Mouse (Mus musculus) right cerebral cortex, adult 2 months (tissue): ENCODE results near the gene Rpl21.

Source experiments
- DNase-seq, 2 experiments: peaks; one replicate each; pipeline ENCODE4 v3.0.0; 2021 to 2022; ENCODE audit warnings: low spot score in 2 of 2

Gene Rpl21

GRCm38 (mm10) chr5:146832769-146833448 is at the start of gene Rpl21:
Gene Rpl21 (plus strand): TSS chr5:146832890.
- DNase-seq = peak; percentile 94 to 98

- DNase-seq = no peak
These were observed 49.4 kb upstream of the Rpl21 start for GRCm38 (mm10) chr5:146783300-146783699.

GRCm38 (mm10) chr5:146783891-146784290 is 48.8 kb upstream of the Rpl21 start:
- no peak for DNase-seq

- no peak for DNase-seq
These were observed 46.6 kb upstream of the Rpl21 start for GRCm38 (mm10) chr5:146786123-146786522.

GRCm38 (mm10) chr5:146789413-146789812 is 43.3 kb upstream of the Rpl21 start:
- DNase-seq = no peak

GRCm38 (mm10) chr5:146790944-146791343 is 41.7 kb upstream of the Rpl21 start:
- peak; percentile 37 to 43 for DNase-seq

- no peak for DNase-seq
These were observed 40.4 kb upstream of the Rpl21 start for GRCm38 (mm10) chr5:146792140-146792791.

GRCm38 (mm10) chr5:146793630-146794083 is 39.0 kb upstream of the Rpl21 start:
- peak in 1 of 2 experiments; percentile 40 for DNase-seq

- DNase-seq = no peak
These were observed 38.4 kb upstream of the Rpl21 start for GRCm38 (mm10) chr5:146794084-146794852.

- DNase-seq = peak; percentile 95
These were observed 37.8 kb upstream of the Rpl21 start, which contains the start of gene Usp12 for GRCm38 (mm10) chr5:146794853-146795252. Gene Usp12 (minus strand): TSS chr5:146795006.

GRCm38 (mm10) chr5:146795728-146796127 is 37.0 kb upstream of the Rpl21 start:
- peak in 1 of 2 experiments; percentile 48 for DNase-seq

GRCm38 (mm10) chr5:146798031-146798430 is 34.7 kb upstream of the Rpl21 start:
- no peak for DNase-seq

GRCm38 (mm10) chr5:146806004-146806430 is 26.7 kb upstream of the Rpl21 start:
- DNase-seq = no peak

GRCm38 (mm10) chr5:146809951-146810350 is 22.7 kb upstream of the Rpl21 start:
- peak in 1 of 2 experiments; percentile 46 for DNase-seq

GRCm38 (mm10) chr5:146812866-146813265 is 19.8 kb upstream of the Rpl21 start:
- no peak for DNase-seq

GRCm38 (mm10) chr5:146813421-146813820 is 19.3 kb upstream of the Rpl21 start:
- DNase-seq = no peak

- DNase-seq = no peak
These were observed 17.3 kb upstream of the Rpl21 start for GRCm38 (mm10) chr5:146815394-146815793.

- peak in 1 of 2 experiments; percentile 31 for DNase-seq
These were observed 15.1 kb upstream of the Rpl21 start for GRCm38 (mm10) chr5:146817583-146817982.

GRCm38 (mm10) chr5:146818906-146819623 is 13.6 kb upstream of the Rpl21 start:
- DNase-seq = no peak

- no peak for DNase-seq
These were observed 9.7 kb upstream of the Rpl21 start for GRCm38 (mm10) chr5:146823005-146823404.

- DNase-seq = no peak
These were observed 3.2 kb upstream of the Rpl21 start for GRCm38 (mm10) chr5:146829528-146829927.

GRCm38 (mm10) chr5:146832435-146832768 is 288 bp upstream of the Rpl21 start:
- no peak for DNase-seq
